Mouse (Mus musculus) stomach, postnatal 0 days (tissue): ENCODE results near the gene Ryr2.

Experiments used
- CTCF ChIP-seq: IDR thresholded peaks from 2 replicates; pipeline ENCODE4 v1.5.1; 2016; ENCODE audit warnings: antibody characterized with exemption, low read depth, mild to moderate bottlenecking, moderate library complexity
- EP300 ChIP-seq: optimal IDR thresholded peaks from 2 replicates; pipeline ENCODE3; 2016; ENCODE audit warnings: antibody characterized with exemption

DNA sequence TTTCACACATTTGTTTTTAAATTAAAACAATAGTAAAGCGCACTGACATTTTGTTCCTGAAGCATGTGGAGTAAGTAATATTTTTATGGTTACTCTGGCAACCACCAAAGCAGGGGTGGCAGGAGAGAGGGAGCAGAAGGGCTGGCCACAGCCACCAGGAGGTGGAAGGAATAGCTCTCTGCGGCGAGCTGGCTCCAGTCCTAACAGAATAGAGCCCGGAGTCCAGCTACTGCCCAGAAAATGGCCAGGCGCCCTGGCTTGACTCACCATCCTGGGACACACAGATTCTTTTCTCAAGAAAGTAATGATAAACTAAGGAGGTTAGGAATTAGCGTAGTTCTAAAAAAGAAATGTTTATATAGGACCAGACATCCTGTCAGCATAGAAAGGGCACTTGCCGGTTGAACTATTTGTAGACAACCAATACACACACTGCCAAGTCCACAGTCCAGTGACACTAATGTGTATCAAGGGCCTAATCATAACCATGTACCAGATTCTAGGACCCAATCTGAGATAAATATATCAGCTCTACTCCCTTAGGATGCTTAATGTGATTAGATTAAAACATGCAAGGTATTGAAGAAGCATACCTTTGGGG is 18.3 kb upstream of the Ryr2 start:
- TF ChIP-seq CTCF = peak; percentile 38
- TF ChIP-seq EP300 = no peak
